Mouse (Mus musculus) lung, embryonic 15.5 days (tissue): ENCODE measurements around the gene Banf1. TPM values are rescaled to one million over a fixed set of nuclear protein-coding genes. Genes with fewer than 3 reads are reported as not detected.
A peak's percentile ranks its signal among the peaks of the same experiment; 100 is the strongest.

Source experiments
- ATAC-seq: fragments of 200-750 bp; cut with Nextera tagmentation; 2 replicates; pipeline ENCODE4 v1.8.0; 2017; ENCODE audit warnings: moderate number of reproducible peaks, borderline replicate concordance; ENCODE audit not compliant: low FRiP score, low TSS enrichment; ENCODE audit errors: extremely low read depth
- H3K27ac ChIP-seq: fragments of 300-500 bp; sonication (generic); 2 replicates; pipeline ENCODE4 v1.5.1; 2015; ENCODE audit warnings: moderate library complexity, mild to moderate bottlenecking, inconsistent platforms
- H3K27me3 ChIP-seq: fragments of 300-500 bp; sonication (generic); 2 replicates; pipeline ENCODE4 v1.6.1; 2015; ENCODE audit warnings: inconsistent platforms
- H3K36me3 ChIP-seq: fragments of 300-500 bp; sonication (generic); 2 replicates; pipeline ENCODE4 v1.6.1; 2015; ENCODE audit warnings: inconsistent platforms
- H3K4me1 ChIP-seq: fragments of 300-500 bp; sonication (generic); 2 replicates; pipeline ENCODE4 v1.6.1; 2015; ENCODE audit warnings: inconsistent platforms
- H3K4me2 ChIP-seq: fragments of 300-500 bp; sonication (generic); 2 replicates; pipeline ENCODE4 v1.6.1; 2015; ENCODE audit warnings: inconsistent platforms, mild to moderate bottlenecking, moderate library complexity
- H3K4me3 ChIP-seq: fragments of 300-500 bp; sonication (generic); 2 replicates; pipeline ENCODE4 v1.5.1; 2015; ENCODE audit warnings: mild to moderate bottlenecking, inconsistent platforms
- H3K9ac ChIP-seq: fragments of 300-500 bp; sonication (generic); 2 replicates; pipeline ENCODE4 v1.6.1; 2015; ENCODE audit warnings: inconsistent platforms
- H3K9me3 ChIP-seq: fragments of 300-500 bp; sonication (generic); 2 replicates; pipeline ENCODE4 v1.6.1; 2016; ENCODE audit warnings: inconsistent platforms
- WGBS: fragments of 180-500 bp; shearing (Covaris S2); methylation state at CpG from one replicate; pipeline ENCODE4 v1.1.7; 2015; 5-methylcytosine and 5-hydroxymethylcytosine counted together
- polyA plus RNA-seq: library from polyadenylated mRNA; unstranded; fragments of >200 nt; fragmentation: Nextera tagmentation; extraction: Ambion mirVana; gene quantifications from 2 replicates; pipeline ENCODE4 v1.2.1, GENCODE M21; 2015

The Banf1 gene
- polyA plus RNA-seq, 1 experiment from 2014 or later, result 466 TPM

DNA sequence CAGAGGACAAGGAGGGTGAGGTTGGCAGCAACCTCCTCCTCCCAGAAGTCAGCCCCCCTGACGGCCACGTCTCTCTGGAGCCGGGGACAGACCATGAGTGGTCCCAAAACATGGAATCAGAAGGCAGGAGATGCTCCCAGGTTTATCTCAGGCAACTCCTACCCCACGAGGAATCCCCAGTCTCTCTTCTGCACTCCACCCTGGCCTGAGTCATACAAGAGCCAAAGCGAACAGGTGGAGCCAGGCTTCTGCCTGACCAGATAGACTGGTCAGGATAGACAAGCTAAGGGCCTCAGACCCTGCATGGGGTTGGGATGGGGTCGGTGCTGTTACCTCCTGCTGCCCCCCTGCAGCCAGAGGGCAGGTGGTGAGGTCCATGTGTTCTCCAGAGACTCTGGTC lies 18.9 kb downstream of the Banf1 start:
- Histone ChIP-seq H3K27me3 (peaks cover 5% of the 10 kb centered on the region), H3K4me3 (no peak overlapping the region), H3K4me2 (no peak overlapping the region), H3K9me3 (no peaks in the 10 kb centered on the region), H3K36me3 (no peaks in the 10 kb centered on the region), H3K4me1 (no peaks in the 10 kb centered on the region), H3K9ac (no peak overlapping the region), H3K27ac (no peak overlapping the region)
- ATAC-seq, result no peak
- WGBS, result 67% methylated on average over 6 of the region's 6 CpGs

DNA sequence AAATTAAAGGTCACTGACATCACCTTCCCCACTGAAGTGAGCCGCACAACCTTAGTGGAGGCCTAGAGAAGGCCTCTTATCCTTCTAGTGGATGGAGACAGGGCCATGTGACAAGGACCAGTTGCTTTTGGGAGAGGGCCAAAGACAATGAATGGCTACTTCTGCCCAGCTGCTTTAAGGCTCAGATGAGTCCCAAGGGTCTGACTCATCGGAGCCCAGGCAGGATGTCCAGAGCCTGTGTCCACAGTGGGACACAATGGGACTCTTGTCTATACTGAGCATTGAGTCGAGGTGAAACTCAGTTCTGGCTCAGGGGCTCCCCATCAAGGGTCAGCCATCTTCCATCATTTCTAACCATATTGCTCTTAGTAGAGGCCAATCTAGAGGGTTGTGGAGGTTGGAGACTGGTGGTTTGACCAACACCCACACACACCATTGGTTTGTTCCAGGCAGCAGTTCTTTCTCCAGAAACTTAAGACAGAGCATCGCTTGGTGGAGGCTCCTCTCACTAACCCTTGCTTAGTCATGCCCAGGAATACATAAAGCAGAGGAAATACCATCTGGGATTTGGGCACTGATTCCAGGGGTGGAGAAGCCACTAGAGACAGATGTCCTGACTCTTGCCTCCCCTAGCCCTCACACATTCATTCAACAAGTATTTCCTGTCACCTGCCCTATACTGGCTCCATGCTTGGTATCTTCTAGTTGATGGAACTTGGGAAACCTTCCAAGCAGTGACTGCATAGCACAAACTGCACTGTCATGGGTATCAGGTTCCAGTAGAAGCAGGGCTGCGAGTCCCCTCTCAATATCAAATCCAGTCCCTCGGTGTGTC lies 21.5 kb downstream of the Banf1 start:
- H3K4me3 ChIP-seq, result no peak overlapping the region
- H3K27me3 ChIP-seq, result peaks cover 5% of the 10 kb centered on the region
- no peak overlapping the region for H3K4me2 ChIP-seq
- no peaks in the 10 kb centered on the region for H3K9me3 ChIP-seq
- no peaks in the 10 kb centered on the region for H3K4me1 ChIP-seq
- no peaks in the 10 kb centered on the region for H3K36me3 ChIP-seq
- H3K27ac ChIP-seq, result no peak overlapping the region
- H3K9ac ChIP-seq, result no peak overlapping the region
- WGBS, result 68% methylated on average over 6 of the region's 6 CpGs
- ATAC-seq, result no peak

DNA sequence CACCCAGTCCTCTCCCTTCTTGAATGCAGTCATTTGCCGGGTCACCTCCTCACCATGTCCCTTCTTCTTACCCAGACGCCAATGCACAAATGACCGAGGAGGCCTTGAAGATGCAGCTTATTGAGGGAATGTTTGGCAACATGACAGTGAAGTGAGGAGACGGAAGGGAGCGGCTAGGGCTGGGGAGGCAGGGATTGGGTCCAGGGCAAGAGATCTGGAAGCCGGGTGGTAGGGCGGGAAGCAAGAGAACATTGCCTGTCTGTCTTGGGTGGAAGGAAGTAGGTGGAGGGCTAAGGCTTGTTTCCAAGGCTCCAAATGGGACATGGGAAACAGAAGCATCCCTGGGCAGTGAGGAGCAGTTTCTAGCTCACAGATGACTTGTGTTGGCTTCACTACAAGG lies 25.6 kb downstream of the Banf1 start:
- H3K9ac ChIP-seq, result no peak overlapping the region
- no peaks in the 10 kb centered on the region for H3K36me3 ChIP-seq
- H3K4me3 ChIP-seq, result no peak overlapping the region
- H3K4me1 ChIP-seq, result no peaks in the 10 kb centered on the region
- ATAC-seq, result no peak
- 83% methylated on average over 7 of the region's 7 CpGs for WGBS
- H3K27me3 ChIP-seq, result no peaks in the 10 kb centered on the region
- no peak overlapping the region for H3K4me2 ChIP-seq
- no peaks in the 10 kb centered on the region for H3K9me3 ChIP-seq
- no peak overlapping the region for H3K27ac ChIP-seq

DNA sequence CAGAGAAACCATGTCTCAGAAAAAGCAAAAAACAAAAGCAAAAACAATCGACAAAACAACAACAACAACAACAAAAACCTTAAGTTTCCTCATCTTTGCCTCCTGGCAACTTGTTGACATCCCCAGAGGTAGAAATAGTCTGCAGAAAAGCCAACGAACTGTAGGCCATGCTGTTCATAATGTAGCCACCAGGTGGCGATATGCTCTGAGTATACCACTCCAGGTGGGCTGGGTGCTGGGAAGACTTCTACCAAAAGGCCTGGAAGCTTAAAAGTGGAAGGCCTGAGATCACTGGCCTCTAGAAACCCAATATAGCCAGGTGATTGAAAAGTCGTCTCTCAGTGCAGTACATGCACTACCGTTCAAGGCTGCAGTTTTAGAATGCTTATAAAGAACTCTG lies 29.0 kb downstream of the Banf1 start:
- WGBS, result 16% methylated on average over 5 of the region's 5 CpGs

DNA sequence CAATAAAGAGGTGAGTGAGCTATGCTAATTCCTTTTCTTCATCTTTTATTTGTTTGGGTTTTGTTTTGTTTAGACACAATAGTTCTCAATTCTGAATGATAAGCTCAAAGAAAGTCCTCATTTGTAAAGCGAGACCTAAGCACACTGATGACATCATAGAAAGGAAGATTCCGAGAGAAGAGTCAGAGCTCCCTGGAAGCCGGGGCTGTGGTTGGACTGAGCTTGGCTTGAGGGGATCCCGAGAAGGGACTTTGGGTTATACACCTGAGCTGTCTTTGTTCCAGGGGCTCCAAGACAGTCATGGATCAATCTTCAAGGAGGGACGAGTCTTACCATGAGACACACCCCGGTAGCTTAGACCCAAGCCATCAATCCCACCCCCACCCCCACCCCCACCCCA lies 31.5 kb downstream of the Banf1 start, which contains the start of gene Catsper1:
Gene Catsper1, plus strand, starts transcription at position 301 of the 400 bp plus-strand sequence.
- H3K4me2 ChIP-seq, result no peak within 1 kb of the TSS

More for the DNA sequence above, 29.0 kb downstream of the Banf1 start:
- Histone ChIP-seq H3K27ac (no peak overlapping the region), H3K4me1 (no peaks in the 10 kb centered on the region), H3K4me2 (no peak overlapping the region), H3K36me3 (no peaks in the 10 kb centered on the region), H3K4me3 (no peak overlapping the region), H3K9me3 (no peaks in the 10 kb centered on the region), H3K27me3 (no peaks in the 10 kb centered on the region), H3K9ac (no peak overlapping the region)
- ATAC-seq, result no peak

DNA sequence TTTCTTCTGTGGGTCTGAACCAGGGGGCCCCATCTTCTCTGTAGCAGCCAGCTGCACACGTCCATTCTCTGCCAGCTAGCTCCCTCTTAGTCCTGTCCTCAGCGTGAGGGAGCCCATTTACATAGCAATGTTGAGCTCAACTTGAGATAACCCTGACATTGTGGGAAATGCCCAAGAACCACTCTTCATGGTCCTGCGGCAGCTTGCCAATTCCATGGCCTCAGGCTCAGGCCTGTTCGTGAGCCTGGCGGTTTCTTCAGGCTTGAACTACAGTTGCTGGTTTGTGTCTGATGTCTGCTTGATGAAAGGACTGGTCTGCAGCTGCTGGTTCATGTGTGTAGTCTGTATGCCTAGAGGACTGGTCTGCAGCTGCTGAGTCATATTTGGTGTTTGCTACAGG lies 32.2 kb downstream of the Banf1 start:
- Histone ChIP-seq H3K27ac (no peak overlapping the region), H3K4me1 (no peaks in the 10 kb centered on the region)
- ATAC-seq, result no peak

More for the DNA sequence above, 31.5 kb downstream of the Banf1 start, which contains the start of gene Catsper1:
- Histone ChIP-seq H3K36me3 (no peaks in the 10 kb centered on the region), H3K9ac (no peak within 1 kb of the TSS), H3K4me3 (no peak within 1 kb of the TSS), H3K27ac (no peak within 1 kb of the TSS), H3K27me3 (no peaks in the 10 kb centered on the region), H3K9me3 (no peaks in the 10 kb centered on the region), H3K4me1 (no peaks in the 10 kb centered on the region)
- WGBS, result 82% methylated on average over 6 of the region's 6 CpGs
- ATAC-seq, result no peak

DNA sequence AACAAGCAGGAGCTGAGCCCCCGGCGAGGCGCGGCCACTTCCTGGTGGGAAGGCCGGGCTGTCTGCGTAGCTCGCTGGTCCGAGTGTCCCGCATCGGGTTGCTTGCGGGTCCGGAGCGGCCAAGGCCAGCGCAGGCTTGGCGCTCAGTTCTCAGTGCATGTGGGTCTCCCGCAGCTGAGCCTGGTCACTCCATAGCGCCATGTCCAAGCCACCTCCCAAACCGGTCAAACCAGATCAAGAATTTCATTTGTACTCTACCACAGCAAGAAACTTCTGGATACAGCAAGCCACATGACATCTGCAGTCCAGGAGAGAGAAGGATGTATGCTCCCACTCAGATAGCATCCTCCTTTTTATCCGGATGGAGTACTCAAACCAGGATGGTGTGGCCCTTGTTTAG lies 39.0 kb downstream of the Banf1 start:
- Histone ChIP-seq H3K27me3 (no peaks in the 10 kb centered on the region), H3K9me3 (no peaks in the 10 kb centered on the region), H3K36me3 (no peaks in the 10 kb centered on the region), H3K4me2 (no peak overlapping the region), H3K9ac (no peak overlapping the region), H3K4me1 (no peaks in the 10 kb centered on the region), H3K27ac (no peak overlapping the region), H3K4me3 (no peak overlapping the region)
- 61% methylated on average over 19 of the region's 19 CpGs for WGBS
- no peak for ATAC-seq

More for the DNA sequence above, 32.2 kb downstream of the Banf1 start:
- no peak overlapping the region for H3K9ac ChIP-seq
- WGBS, result 59% methylated on average over 5 of the region's 5 CpGs
- H3K36me3 ChIP-seq, result no peaks in the 10 kb centered on the region
- no peak overlapping the region for H3K4me3 ChIP-seq
- H3K9me3 ChIP-seq, result no peaks in the 10 kb centered on the region
- H3K4me2 ChIP-seq, result no peak overlapping the region
- no peaks in the 10 kb centered on the region for H3K27me3 ChIP-seq

DNA sequence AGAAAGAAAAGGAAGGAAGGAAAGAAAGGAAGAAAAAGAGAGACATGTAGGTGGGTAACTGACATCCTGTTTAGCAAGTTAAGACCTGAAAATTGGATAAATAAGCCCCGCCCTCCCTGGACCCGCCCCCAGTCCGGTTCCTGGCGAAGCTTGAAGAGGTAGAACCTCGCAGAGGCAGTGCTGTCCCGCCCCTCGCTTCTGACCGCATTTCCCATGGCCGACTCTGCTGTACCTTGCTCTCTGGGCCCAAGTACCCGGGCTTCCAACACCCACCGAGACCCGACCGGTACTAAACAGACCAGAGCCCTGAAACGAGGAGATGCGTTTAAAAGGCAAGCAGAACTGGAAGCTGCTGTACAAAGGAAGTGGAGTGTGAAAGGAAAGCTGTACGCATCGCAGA lies 43.2 kb downstream of the Banf1 start:
- no peak overlapping the region for H3K4me3 ChIP-seq
- H3K27ac ChIP-seq, result no peak overlapping the region
- no peak for ATAC-seq
- H3K27me3 ChIP-seq, result no peaks in the 10 kb centered on the region
- no peak overlapping the region for H3K9ac ChIP-seq
- peak overlapping the region; percentile 20; the same call in 1 of the 2 replicates for H3K4me2 ChIP-seq
- no peaks in the 10 kb centered on the region for H3K4me1 ChIP-seq
- no peaks in the 10 kb centered on the region for H3K36me3 ChIP-seq
- no peaks in the 10 kb centered on the region for H3K9me3 ChIP-seq
- WGBS, result 50% methylated on average over 17 of the region's 17 CpGs

Other genes starting within 250 kb of the Banf1 start
- 16.2 and 19.4 TPM in 2 replicates for gene Klc2, start 248.6 kb downstream of the Banf1 start, polyA plus RNA-seq
- 20.6 and 21.4 TPM in 2 replicates for gene Pacs1, start 94.0 kb downstream of the Banf1 start, polyA plus RNA-seq
- gene Sf3b2, start 71.7 kb downstream of the Banf1 start, polyA plus RNA-seq, result 320 and 328 TPM in 2 replicates
- 1.7 and 2.4 TPM in 2 replicates for gene Gal3st3, start 68.8 kb downstream of the Banf1 start, polyA plus RNA-seq
- not detected in 2 replicates for gene Catsper1, start 31.4 kb downstream of the Banf1 start, polyA plus RNA-seq
- gene Cst6, start 17.6 kb downstream of the Banf1 start, polyA plus RNA-seq, result 0.60 and 0.69 TPM in 2 replicates
- 61.5 and 61.8 TPM in 2 replicates for gene Eif1ad, start 427 bp downstream of the Banf1 start, polyA plus RNA-seq
- 67.1 and 81.7 TPM in 2 replicates for gene Sart1, start 21.5 kb upstream of the Banf1 start, polyA plus RNA-seq
- gene Tsga10ip, start 35.4 kb upstream of the Banf1 start, polyA plus RNA-seq, result 0.59 and 0.79 TPM in 2 replicates
- 243 and 268 TPM in 2 replicates for gene Drap1, start 57.8 kb upstream of the Banf1 start, polyA plus RNA-seq
- 56.5 and 58.6 TPM in 2 replicates for gene AI837181, start 58.0 kb upstream of the Banf1 start, polyA plus RNA-seq
- not detected in 2 replicates for gene Fosl1, start 80.4 kb upstream of the Banf1 start, polyA plus RNA-seq
- gene Ccdc85b, start 90.7 kb upstream of the Banf1 start, polyA plus RNA-seq, result 12.1 and 12.4 TPM in 2 replicates
- gene Fibp, start 93.4 kb upstream of the Banf1 start, polyA plus RNA-seq, result 101 and 117 TPM in 2 replicates
- gene Ctsw, start 101.3 kb upstream of the Banf1 start, polyA plus RNA-seq, result 1.9 and 3.3 TPM in 2 replicates
- 198 and 208 TPM in 2 replicates for gene Efemp2, start 106.8 kb upstream of the Banf1 start, polyA plus RNA-seq
- 40.2 and 43.9 TPM in 2 replicates for gene Mus81, start 121.2 kb upstream of the Banf1 start, polyA plus RNA-seq
- 2,855 and 2,978 TPM in 2 replicates for gene Cfl1, start 123.3 kb upstream of the Banf1 start, polyA plus RNA-seq
- 0.20 TPM in 1 of 2 replicates, not detected in the other for gene 1700020D05Rik, start 136.6 kb upstream of the Banf1 start, polyA plus RNA-seq
- 5.8 and 7.4 TPM in 2 replicates for gene Snx32, start 143.4 kb upstream of the Banf1 start, polyA plus RNA-seq
- 2.1 and 2.2 TPM in 2 replicates for gene Ovol1, start 193.5 kb upstream of the Banf1 start, polyA plus RNA-seq
- 5.7 and 5.9 TPM in 2 replicates for gene Ap5b1, start 200.9 kb upstream of the Banf1 start, polyA plus RNA-seq
- gene Rnaseh2c, start 234.7 kb upstream of the Banf1 start, polyA plus RNA-seq, result 143 and 153 TPM in 2 replicates
- gene Kat5, start 243.1 kb upstream of the Banf1 start, polyA plus RNA-seq, result 51.9 and 54.4 TPM in 2 replicates